Mouse (Mus musculus): Measurements from ENCODE around the gene Dclre1b.

GRCm38 (mm10) chr3:103778660-103779059, 30.6 kb downstream of the Dclre1b start:
- no peak for TF ChIP-seq POLR2A (IDR thresholded peaks at IDR 0.05; ENCODE audit: borderline replicate concordance, insufficient read depth, low read length)
- no peak for TF ChIP-seq CTCF (IDR thresholded peaks at IDR 0.05; ENCODE audit: borderline replicate concordance, insufficient read depth, low read depth, low read length)

Measured in cerebellum, adult 2 months (tissue).